Mouse (Mus musculus): ENCODE measurements around the gene Pls1. TPM values are rescaled to one million over a fixed set of nuclear protein-coding genes. Genes with fewer than 3 reads are reported as not detected.

The Pls1 gene
- total RNA-seq, 1 experiment from 2014 or later = 1.9 TPM

DNA sequence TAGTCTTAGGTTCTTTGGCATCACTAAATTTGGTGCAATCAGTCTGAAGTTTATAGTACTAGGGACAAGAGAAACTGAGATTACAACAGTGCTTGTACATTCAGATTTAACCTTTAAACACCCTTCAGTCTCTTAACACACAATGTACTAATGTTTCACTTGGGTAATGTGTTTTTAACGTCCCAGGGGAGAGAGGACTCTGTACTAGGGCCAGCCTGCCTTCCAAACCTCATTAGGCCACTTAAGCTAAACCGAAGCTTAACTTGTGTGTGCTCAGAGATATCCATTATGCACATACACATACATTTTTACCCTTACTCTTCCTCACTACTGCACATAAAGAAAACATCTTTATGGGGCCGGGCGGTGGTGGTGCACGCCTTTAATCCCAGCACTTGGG is 97.8 kb downstream of the Pls1 start:
- no peak for ATAC-seq (ENCODE audit: extremely low read depth, insufficient number of reproducible peaks, low FRiP score, poor library complexity, severe bottlenecking)

- ATAC-seq (ENCODE audit: extremely low read depth, insufficient number of reproducible peaks, low FRiP score, poor library complexity, severe bottlenecking) = no peak
These were observed 100.1 kb downstream of the Pls1 start for GRCm38 (mm10) chr9:95744845-95745613.

GRCm38 (mm10) chr9:95736238-95736637 is 108.9 kb downstream of the Pls1 start:
- no peak for ATAC-seq (ENCODE audit: extremely low read depth, insufficient number of reproducible peaks, low FRiP score, poor library complexity, severe bottlenecking)

DNA sequence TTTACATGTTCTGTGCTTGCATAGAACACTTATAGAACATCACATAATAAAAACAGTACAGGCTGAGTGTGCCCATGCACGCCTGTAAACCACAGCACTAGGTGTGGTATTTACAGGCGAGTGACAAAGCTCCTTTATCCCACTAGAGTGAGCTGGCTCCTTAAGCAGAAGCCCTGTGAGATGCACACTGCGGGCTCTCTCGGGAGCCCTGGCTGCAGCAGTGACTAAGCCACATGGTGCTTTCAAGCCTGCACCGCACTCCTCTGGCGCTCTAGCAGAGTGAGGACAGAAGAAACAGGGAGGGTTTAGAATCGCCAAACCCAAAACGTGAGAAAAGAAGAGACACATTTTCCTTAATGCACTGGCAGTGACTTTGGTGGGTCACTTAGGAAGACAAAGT is 132.5 kb downstream of the Pls1 start:
- no peak for ATAC-seq (ENCODE audit: extremely low read depth, insufficient number of reproducible peaks, low FRiP score, poor library complexity, severe bottlenecking)

GRCm38 (mm10) chr9:95708943-95709342 is 136.2 kb downstream of the Pls1 start:
- ATAC-seq (ENCODE audit: extremely low read depth, insufficient number of reproducible peaks, low FRiP score, poor library complexity, severe bottlenecking) = no peak

DNA sequence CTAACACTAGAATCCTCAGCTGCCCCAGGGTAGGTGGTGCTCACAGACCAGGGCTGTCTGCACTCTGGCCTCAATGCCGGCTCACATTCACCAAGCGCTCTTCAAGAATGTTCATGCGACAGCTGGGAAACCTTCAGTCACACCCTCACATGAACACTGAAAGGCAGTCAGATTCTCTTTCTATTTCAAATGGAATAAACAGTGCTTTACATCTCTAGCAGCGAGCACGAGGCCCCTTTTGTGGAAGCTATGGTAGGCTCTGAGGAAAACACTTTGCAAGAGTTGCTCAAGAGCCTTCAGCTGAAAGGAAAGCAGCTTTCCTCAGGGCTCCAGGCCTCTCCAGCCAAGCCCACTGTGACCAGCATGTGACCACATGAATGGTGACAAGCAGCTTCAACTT is 139.7 kb downstream of the Pls1 start:
- ATAC-seq (ENCODE audit: extremely low read depth, insufficient number of reproducible peaks, low FRiP score, poor library complexity, severe bottlenecking) = no peak

- no peak for ATAC-seq (ENCODE audit: extremely low read depth, insufficient number of reproducible peaks, low FRiP score, poor library complexity, severe bottlenecking)
These were observed 141.0 kb downstream of the Pls1 start for GRCm38 (mm10) chr9:95704078-95704477.

Other genes with a start within 250 kb of the Pls1 start
- not detected in 2 replicates for gene Pcolce2, start 207.7 kb downstream of the Pls1 start, total RNA-seq (2017)
- gene Trpc1, start 94.9 kb downstream of the Pls1 start, total RNA-seq (2017) = 0.58 and 0.74 TPM in 2 replicates
- gene Atr, start 12.3 kb upstream of the Pls1 start, total RNA-seq (2017) = 44.7 and 45.7 TPM in 2 replicates
- gene Xrn1, start 109.4 kb upstream of the Pls1 start, total RNA-seq (2017) = 37.5 and 39.8 TPM in 2 replicates

All from neutrophil, adult 5-6 weeks (primary cell).